In the genomic region with DNA sequence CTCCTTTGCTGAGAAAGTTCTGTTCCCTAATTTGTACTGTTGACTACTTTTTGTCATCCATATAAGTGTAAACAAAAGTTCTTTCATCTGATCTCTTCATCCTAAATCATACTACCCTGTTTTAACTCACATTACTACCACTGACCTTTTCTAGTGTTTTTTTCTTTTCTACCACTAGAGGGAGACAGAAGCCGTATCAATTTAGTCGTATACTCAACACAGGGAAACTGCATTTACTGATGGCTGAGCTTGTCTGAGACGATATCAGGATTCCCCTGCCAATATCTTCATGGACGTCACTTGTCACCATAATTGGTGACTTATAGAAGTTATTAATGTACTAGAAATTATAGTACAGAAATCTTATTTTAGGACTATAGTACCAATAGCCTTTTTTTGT, we compare ENCODE assay signal across 9 mouse cellular contexts. TPM values are rescaled to one million over a fixed set of nuclear protein-coding genes. Genes with fewer than 3 reads are reported as not detected.
DNase-seq lines count a peak whose midpoint lies in the region; ATAC-seq and TF ChIP-seq lines count a peak whose summit lies in the region.
"Had no signal": no experiment of that assay in that cellular context is flagged by ENCODE, and none has a peak within 500 bp of the region (broad histone marks: within the 10 kb centered on the region; RNA-seq: fewer than 3 reads in every experiment).

No protein-coding gene starts in this region.

- intact Hi-C loops in gastrocnemius, adult 2 months (cut with DNase I) = loop anchor here (10.0 kb wide), 1 partner anchor 432 kb away; no protein-coding TSS in a partner anchor
- intact Hi-C loops in gastrocnemius, postnatal 36 days (cut with DNase I) = no loop called here

- TF ChIP-seq CTCF in gastrocnemius, adult 2 months (IDR thresholded peaks at IDR 0.05) = peak; percentile 76

- no peak overlapping the region for H3K4me3 ChIP-seq in gastrocnemius, adult 2 months
- no peak overlapping the region for H3K4me3 ChIP-seq in intestine, embryonic 14.5 days (ENCODE audit: low read depth, low read length)

- DNase-seq in gastrocnemius, adult 2 months = no peak
- no peak for DNase-seq in gastrocnemius, postnatal 36 days
- DNase-seq in 3T3-L1 (ENCODE audit: low read depth, low spot score) (peak; percentile 73), ZHBTc4 (ENCODE audit: low read depth, low spot score) (peak; percentile 34)
- DNase-seq in intestine, embryonic 14.5 days (ENCODE audit: low spot score) = no peak
- no peak for DNase-seq in adrenal gland, adult 18-20 months (ENCODE audit: low spot score in 2 of 2)
- no peak for DNase-seq in frontal cortex, postnatal 10 days (ENCODE audit: low spot score in 2 of 2)
- no peak for DNase-seq in kidney, postnatal 25 days

- 0 out of 2 replicates have a peak, but pooled peaks cover 8% of the 10 kb centered on the region for H3K36me3 ChIP-seq in intestine, embryonic 14.5 days (ENCODE audit: control insufficient read depth, insufficient read depth, low read length)

- ATAC-seq in intestine, embryonic 14.5 days (replicated peaks; ENCODE audit: low FRiP score, low TSS enrichment, low read depth) = 0 out of 2 replicates have a peak, but pooled peaks have one; percentile 32

- H3K27ac ChIP-seq in gastrocnemius, adult 2 months = no peak overlapping the region
- H3K27ac ChIP-seq in intestine, embryonic 14.5 days (ENCODE audit: low read depth) = no peak overlapping the region

- no peaks in the 10 kb centered on the region for H3K4me1 ChIP-seq in intestine, embryonic 14.5 days (replicated peaks; ENCODE audit: control insufficient read depth, insufficient read depth, low read length)

- 10% methylated on average over 4 of the region's 4 CpGs for WGBS in intestine, embryonic 14.5 days

- no peaks in the 10 kb centered on the region for H3K9me3 ChIP-seq in intestine, embryonic 14.5 days (ENCODE audit: control insufficient read depth, low read length)

- H3K9ac ChIP-seq in intestine, embryonic 14.5 days (ENCODE audit: low read length) = no peak overlapping the region

- no peak overlapping the region for H3K4me2 ChIP-seq in intestine, embryonic 14.5 days (ENCODE audit: low read length)

- H3K27me3 ChIP-seq in intestine, embryonic 14.5 days (replicated peaks; ENCODE audit: control insufficient read depth, insufficient read depth, low read length) = no peaks in the 10 kb centered on the region

RNA-seq across cellular contexts. Expression of a gene that starts 23.8 kb away (rescaled TPM):
- 1 to 10 TPM; 4.2 to 4.7 TPM for total RNA-seq in gastrocnemius, adult 2 months (2021)
- total RNA-seq in gastrocnemius, postnatal 36 days (2021) = 1 to 10 TPM; 2.9 to 3.3 TPM
- 52.9 TPM in 2 replicates for polyA plus RNA-seq in intestine, embryonic 14.5 days (2014; fragmentation: Nextera tagmentation; extraction: Ambion mirVana)
- 100 to 1,000 TPM; 195 to 261 TPM for total RNA-seq in adrenal gland, adult 18-20 months (2021)

RNA-seq across cellular contexts. Expression of a gene that starts 28.4 kb away (rescaled TPM):
- not detected for total RNA-seq in gastrocnemius, adult 2 months (2021)
- not detected for total RNA-seq in gastrocnemius, postnatal 36 days (2021)
- polyA plus RNA-seq in intestine, embryonic 14.5 days (2014; fragmentation: Nextera tagmentation; extraction: Ambion mirVana) = not detected in 2 replicates
- total RNA-seq in adrenal gland, adult 18-20 months (2021) = not detected
- polyA plus RNA-seq: large intestine, adult 2 months had no signal

RNA-seq across cellular contexts. Expression of a gene that starts 59.7 kb away (rescaled TPM):
- total RNA-seq in gastrocnemius, adult 2 months (2021) = 10 to 100 TPM; 21.2 to 26.8 TPM
- total RNA-seq in gastrocnemius, postnatal 36 days (2021) = 10 to 100 TPM; 20.6 to 24.2 TPM
- polyA plus RNA-seq in intestine, embryonic 14.5 days (2014; fragmentation: Nextera tagmentation; extraction: Ambion mirVana) = 20.2 TPM in 2 replicates
- total RNA-seq in adrenal gland, adult 18-20 months (2021) = 10 to 100 TPM; 56.8 to 63.6 TPM

RNA-seq across cellular contexts. Expression of a gene that starts 59.7 kb away (rescaled TPM):
- total RNA-seq in gastrocnemius, adult 2 months (2021) = 10 to 100 TPM; 13.2 to 13.6 TPM
- 10 to 100 TPM; 12.5 to 12.6 TPM for total RNA-seq in gastrocnemius, postnatal 36 days (2021)
- polyA plus RNA-seq in intestine, embryonic 14.5 days (2014; fragmentation: Nextera tagmentation; extraction: Ambion mirVana) = 35.6 and 36.7 TPM in 2 replicates
- 10 to 100 TPM; 26.7 to 27.1 TPM for total RNA-seq in adrenal gland, adult 18-20 months (2021)

Comparison
In these comparisons a context has a peak if more than half of its experiments do, and no peak if none do; other contexts are left out.
1. DNase-seq: peak in 3T3-L1 (single experiment) and ZHBTc4 (single experiment); none in gastrocnemius, adult 2 months (single experiment), gastrocnemius, postnatal 36 days (0 of 2), intestine, embryonic 14.5 days (single experiment), adrenal gland, adult 18-20 months (0 of 2), frontal cortex, postnatal 10 days (0 of 2) and kidney, postnatal 25 days (0 of 2).
2. RNA of a gene that starts 23.8 kb away (total RNA-seq): 195 to 261 TPM in adrenal gland, adult 18-20 months; 4.2 to 4.7 TPM in gastrocnemius, adult 2 months and 2.9 to 3.3 TPM in gastrocnemius, postnatal 36 days; every median in the first group is over 10 times any median in the second.